Mouse (Mus musculus): ENCODE results near the gene Rnf13.
"Not testable (repeated sequence)": the region's sequence is repeated elsewhere in the genome, so short reads cannot be mapped to it uniquely, and the experiment has no call there.

The Rnf13 gene

GRCm38 (mm10) chr3:57735511-57736370, at the start of gene Rnf13:
TSS of gene Rnf13 (plus strand) at chr3:57736062.
- peak; percentile 73 for DNase-seq (ENCODE audit: extremely low read depth, low read depth, low spot score)

- DNase-seq (ENCODE audit: extremely low read depth, low read depth, low spot score) = no peak
Observed at GRCm38 (mm10) chr3:57691772-57692171, 44.1 kb upstream of the Rnf13 start.

- DNase-seq (ENCODE audit: extremely low read depth, low read depth, low spot score) = no peak
Observed at GRCm38 (mm10) chr3:57692719-57693118, 43.1 kb upstream of the Rnf13 start, which contains the start of gene Ankub1. TSS of gene Ankub1 (minus strand) at chr3:57692799.

- no peak for DNase-seq (ENCODE audit: extremely low read depth, low read depth, low spot score)
Observed at GRCm38 (mm10) chr3:57696249-57696648, 39.6 kb upstream of the Rnf13 start.

GRCm38 (mm10) chr3:57696779-57697178, 39.1 kb upstream of the Rnf13 start:
- DNase-seq (ENCODE audit: extremely low read depth, low read depth, low spot score) = no peak

GRCm38 (mm10) chr3:57714151-57714550, 21.7 kb upstream of the Rnf13 start:
- no peak for DNase-seq (ENCODE audit: extremely low read depth, low read depth, low spot score)

- DNase-seq (ENCODE audit: extremely low read depth, low read depth, low spot score) = no peak
Observed at GRCm38 (mm10) chr3:57732206-57732915, 3.5 kb upstream of the Rnf13 start.

- DNase-seq (ENCODE audit: extremely low read depth, low read depth, low spot score) = no peak
Observed at GRCm38 (mm10) chr3:57736419-57737095, 695 bp downstream of the Rnf13 start.

- DNase-seq (ENCODE audit: extremely low read depth, low read depth, low spot score) = no peak
Observed at GRCm38 (mm10) chr3:57739830-57740229, 4.0 kb downstream of the Rnf13 start.

GRCm38 (mm10) chr3:57748576-57749267, 12.9 kb downstream of the Rnf13 start:
- no peak for DNase-seq (ENCODE audit: extremely low read depth, low read depth, low spot score)

- DNase-seq (ENCODE audit: extremely low read depth, low read depth, low spot score) = no peak
Observed at GRCm38 (mm10) chr3:57776915-57777314, 41.1 kb downstream of the Rnf13 start.

GRCm38 (mm10) chr3:57788472-57788871, 52.6 kb downstream of the Rnf13 start:
- no peak for DNase-seq (ENCODE audit: extremely low read depth, low read depth, low spot score)

- DNase-seq (ENCODE audit: extremely low read depth, low read depth, low spot score) = no peak
Observed at GRCm38 (mm10) chr3:57789005-57789962, 53.4 kb downstream of the Rnf13 start.

- no peak for DNase-seq (ENCODE audit: extremely low read depth, low read depth, low spot score)
Observed at GRCm38 (mm10) chr3:57791104-57791503, 55.2 kb downstream of the Rnf13 start.

- DNase-seq (ENCODE audit: extremely low read depth, low read depth, low spot score) = not testable (repeated sequence)
Observed at GRCm38 (mm10) chr3:57795071-57795470, 59.2 kb downstream of the Rnf13 start.

- no peak for DNase-seq (ENCODE audit: extremely low read depth, low read depth, low spot score)
Observed at GRCm38 (mm10) chr3:57815447-57815846, 79.6 kb downstream of the Rnf13 start.

GRCm38 (mm10) chr3:57825866-57826265, 90.0 kb downstream of the Rnf13 start:
- no peak for DNase-seq (ENCODE audit: extremely low read depth, low read depth, low spot score)

- DNase-seq (ENCODE audit: extremely low read depth, low read depth, low spot score) = no peak
Observed at GRCm38 (mm10) chr3:57833585-57833984, 97.7 kb downstream of the Rnf13 start.

GRCm38 (mm10) chr3:57836911-57837310, 101.0 kb downstream of the Rnf13 start:
- no peak for DNase-seq (ENCODE audit: extremely low read depth, low read depth, low spot score)

GRCm38 (mm10) chr3:57843775-57844174, 107.9 kb downstream of the Rnf13 start:
- DNase-seq (ENCODE audit: extremely low read depth, low read depth, low spot score) = no peak
